Comparison of ENCODE assay signal across 17 mouse cellular contexts in genomic region chr7:145179691-145180091, GRCm38 (mm10). TPM values are rescaled to one million over a fixed set of nuclear protein-coding genes. Genes with fewer than 3 reads are reported as not detected.
A peak's percentile ranks its signal among the peaks of the same experiment; 100 is the strongest.
DNase-seq lines count a peak whose midpoint lies in the region; ATAC-seq lines count a peak whose summit lies in the region.
"Had no signal": no experiment of that assay in that cellular context is flagged by ENCODE, and none has a peak within 500 bp of the region (broad histone marks: within the 10 kb centered on the region; RNA-seq: fewer than 3 reads in every experiment).

No protein-coding gene starts in this region.

- 48% methylated on average over 5 of the region's 5 CpGs for WGBS in lung, embryonic 16.5 days
- 41% methylated on average over 5 of the region's 5 CpGs for WGBS in kidney, embryonic 14.5 days

- no peaks in the 10 kb centered on the region for H3K9me3 ChIP-seq in lung, embryonic 16.5 days (ENCODE audit: control insufficient read depth, low read length)
- no peaks in the 10 kb centered on the region for H3K9me3 ChIP-seq in kidney, embryonic 14.5 days (ENCODE audit: control insufficient read depth, low read length)
- H3K9me3 ChIP-seq: liver, embryonic 13.5 days; midbrain, embryonic 15.5 days; neural tube, embryonic 12.5 days had no signal

- H3K27me3 ChIP-seq in lung, embryonic 16.5 days (ENCODE audit: control insufficient read depth, insufficient read depth, low read depth, low read length): no peaks in the 10 kb centered on the region
- H3K27me3 ChIP-seq in kidney, embryonic 14.5 days (ENCODE audit: control insufficient read depth, insufficient read depth, low read length): no peaks in the 10 kb centered on the region
- H3K27me3 ChIP-seq: liver, embryonic 13.5 days; midbrain, embryonic 15.5 days had no signal

- no peak overlapping the region for H3K4me2 ChIP-seq in lung, embryonic 16.5 days (ENCODE audit: low read depth, low read length)
- no peak overlapping the region for H3K4me2 ChIP-seq in kidney, embryonic 14.5 days (replicated peaks; ENCODE audit: low read depth, low read length)
- H3K4me2 ChIP-seq: liver, embryonic 13.5 days; midbrain, embryonic 15.5 days; neural tube, embryonic 12.5 days had no signal

- ATAC-seq in lung, embryonic 16.5 days (ENCODE audit: low read depth): 0 out of 2 replicates have a peak, but pooled peaks have one; percentile 8
- ATAC-seq in kidney, embryonic 14.5 days (ENCODE audit: low FRiP score, low TSS enrichment): no peak; the same call in 1 of the 2 replicates
- ATAC-seq: intestine, postnatal 0 days; midbrain, embryonic 15.5 days had no signal

- H3K27ac ChIP-seq in lung, embryonic 16.5 days (ENCODE audit: low read length): no peak overlapping the region
- H3K27ac ChIP-seq in kidney, embryonic 14.5 days (ENCODE audit: low read depth, low read length): no peak overlapping the region
- H3K27ac ChIP-seq: liver, embryonic 13.5 days; macrophage; midbrain, embryonic 15.5 days; neural tube, embryonic 12.5 days had no signal

- no peak overlapping the region for H3K9ac ChIP-seq in lung, embryonic 16.5 days (ENCODE audit: low read length)
- no peak overlapping the region for H3K9ac ChIP-seq in kidney, embryonic 14.5 days (ENCODE audit: low read depth, low read length)
- H3K9ac ChIP-seq: liver, embryonic 13.5 days; midbrain, embryonic 15.5 days; neural tube, embryonic 12.5 days had no signal

- DNase-seq in lung, postnatal 36 days: no peak
- DNase-seq in embryo, embryonic 9.5 days (ENCODE audit: extremely low spot score): peak; percentile 39
- peak; percentile 58 for DNase-seq in hindlimb bud, embryonic 11.5 days (ENCODE audit: extremely low spot score, low read depth, low spot score)
- no peak for DNase-seq in frontal cortex, adult 2 months (ENCODE audit: extremely low spot score in 1 of 2, low spot score in 1 of 2)
- no peak for DNase-seq in spleen, postnatal 14 days (ENCODE audit: low spot score in 2 of 2)
- DNase-seq: cerebellum, postnatal 36 days; heart, postnatal 36 days; kidney, postnatal 25 days; liver, embryonic 13.5 days; spleen, adult 18-20 months; thymus, adult 18-20 months had no signal

- H3K36me3 ChIP-seq in lung, embryonic 16.5 days (ENCODE audit: control insufficient read depth, insufficient read depth, low read length): no peaks in the 10 kb centered on the region
- no peaks in the 10 kb centered on the region for H3K36me3 ChIP-seq in kidney, embryonic 14.5 days (ENCODE audit: control insufficient read depth, insufficient read depth, low read length)
- H3K36me3 ChIP-seq: liver, embryonic 13.5 days; midbrain, embryonic 15.5 days; neural tube, embryonic 12.5 days had no signal

- H3K4me1 ChIP-seq in lung, embryonic 16.5 days (replicated peaks; ENCODE audit: control insufficient read depth, insufficient read depth, low read length): peaks cover 19% of the 10 kb centered on the region
- H3K4me1 ChIP-seq in kidney, embryonic 14.5 days (ENCODE audit: control insufficient read depth, insufficient read depth, low read length): no peaks in the 10 kb centered on the region; the same call in 1 of the 2 replicates
- H3K4me1 ChIP-seq: liver, embryonic 13.5 days had no signal

- no peak overlapping the region for H3K4me3 ChIP-seq in lung, embryonic 16.5 days (ENCODE audit: low read length)
- H3K4me3 ChIP-seq in kidney, embryonic 14.5 days (ENCODE audit: low read length): no peak overlapping the region
- H3K4me3 ChIP-seq: liver, embryonic 13.5 days; midbrain, embryonic 15.5 days; neural tube, embryonic 12.5 days had no signal

RNA-seq across cellular contexts. Expression of gene 1810010D01Rik, which starts 28.2 kb away (rescaled TPM):
- polyA plus RNA-seq in lung, embryonic 16.5 days (2015; fragmentation: Nextera tagmentation; extraction: Ambion mirVana): 0.43 TPM in 1 of 2 replicates, not detected in the other
- polyA plus RNA-seq in frontal cortex, adult 2 months (2012; rRNA removed): 2.1 and 2.7 TPM in 2 replicates
- 0.46 TPM in 1 of 2 replicates, not detected in the other for polyA plus RNA-seq in kidney, embryonic 14.5 days (2014; fragmentation: Nextera tagmentation; extraction: Ambion mirVana)
- polyA plus RNA-seq: macrophage; midbrain, embryonic 15.5 days had no signal

Comparison
In these comparisons a context has a peak if more than half of its experiments do, and no peak if none do; other contexts are left out.
1. DNase-seq: peak in embryo, embryonic 9.5 days (single experiment) and hindlimb bud, embryonic 11.5 days (single experiment); none in lung, postnatal 36 days (single experiment), frontal cortex, adult 2 months (0 of 2) and spleen, postnatal 14 days (0 of 2).